Mouse (Mus musculus) liver, embryonic 14.5 days (tissue): ENCODE results near the gene Amotl2.

Experiments
- CTCF ChIP-seq: IDR thresholded peaks from 2 replicates; pipeline ENCODE4 v1.5.1; 2016; ENCODE audit warnings: antibody characterized with exemption, low read depth, control low read depth
- EP300 ChIP-seq: IDR thresholded peaks from 2 replicates; pipeline ENCODE4 v1.6.1; 2016; ENCODE audit warnings: antibody characterized with exemption, low read depth

GRCm38 (mm10) chr9:102710520-102710919 is 6.0 kb upstream of the Amotl2 start:
- TF ChIP-seq CTCF (no peak), EP300 (no peak)
